Mouse (Mus musculus): ENCODE data around the gene Pmm1. TPM values are rescaled to one million over a fixed set of nuclear protein-coding genes. Genes with fewer than 3 reads are reported as not detected.
"Not testable (repeated sequence)": the region's sequence is repeated elsewhere in the genome, so short reads cannot be mapped to it uniquely, and the experiment has no call there.

Pmm1 gene
- 100 to 1,000 TPM; 197 to 221 TPM for total RNA-seq (2021)

- peak; percentile 95 to 96 for DNase-seq (ENCODE audit: low spot score in 2 of 2)
- intact Hi-C loops (cut with DNase I) = loop anchor here (2.0 kb wide), 1 partner anchor 28 kb away; no protein-coding TSS in a partner anchor
Measured at GRCm38 (mm10) chr15:81960171-81961077, at the start of gene Pmm1. Gene Pmm1, minus strand, starts transcription at chr15:81960930.

GRCm38 (mm10) chr15:82004257-82004656 lies 43.5 kb upstream of the Pmm1 start:
- no peak for DNase-seq (ENCODE audit: low spot score in 2 of 2)
- intact Hi-C loops (cut with DNase I) = no loop called here

- intact Hi-C loops (cut with DNase I) = no loop called here
Measured at GRCm38 (mm10) chr15:81993992-81994391, 33.3 kb upstream of the Pmm1 start.

GRCm38 (mm10) chr15:81990549-81990948 lies 29.8 kb upstream of the Pmm1 start:
- DNase-seq (ENCODE audit: low spot score in 2 of 2) = peak in 1 of 2 experiments; percentile 11
- intact Hi-C loops (cut with DNase I) = no loop called here

More at GRCm38 (mm10) chr15:81993992-81994391, 33.3 kb upstream of the Pmm1 start:
- no peak for DNase-seq (ENCODE audit: low spot score in 2 of 2)

GRCm38 (mm10) chr15:81989371-81990062 lies 28.8 kb upstream of the Pmm1 start:
- intact Hi-C loops (cut with DNase I) = loop anchor here (2.0 kb wide), 1 partner anchor 29 kb away; the partner anchor contains the start of gene Pmm1
- peak; percentile 72 to 83 for DNase-seq (ENCODE audit: low spot score in 2 of 2)

- intact Hi-C loops (cut with DNase I) = loop anchor here (2.0 kb wide), 1 partner anchor 27 kb away; the partner anchor contains the start of gene Pmm1
- no peak for DNase-seq (ENCODE audit: low spot score in 2 of 2)
Measured at GRCm38 (mm10) chr15:81987646-81988045, 26.9 kb upstream of the Pmm1 start, which contains the start of gene Xrcc6. Gene Xrcc6, plus strand, starts transcription at chr15:81987835.

GRCm38 (mm10) chr15:81985267-81986161 lies 24.8 kb upstream of the Pmm1 start:
- intact Hi-C loops (cut with DNase I) = no loop called here

GRCm38 (mm10) chr15:81982173-81982572 lies 21.4 kb upstream of the Pmm1 start:
- DNase-seq (ENCODE audit: low spot score in 2 of 2) = no peak
- intact Hi-C loops (cut with DNase I) = no loop called here

More at GRCm38 (mm10) chr15:81985267-81986161, 24.8 kb upstream of the Pmm1 start:
- no peak for DNase-seq (ENCODE audit: low spot score in 2 of 2)

- intact Hi-C loops (cut with DNase I) = no loop called here
- DNase-seq (ENCODE audit: low spot score in 2 of 2) = no peak
Measured at GRCm38 (mm10) chr15:81980321-81980720, 19.6 kb upstream of the Pmm1 start, which contains the start of gene 1700029P11Rik. Gene 1700029P11Rik, plus strand, starts transcription at chr15:81980540.

GRCm38 (mm10) chr15:81975156-81975555 lies 14.4 kb upstream of the Pmm1 start:
- DNase-seq (ENCODE audit: low spot score in 2 of 2); intact Hi-C loops (cut with DNase I): not testable (repeated sequence)

- DNase-seq (ENCODE audit: low spot score in 2 of 2); intact Hi-C loops (cut with DNase I): not testable (repeated sequence)
Measured at GRCm38 (mm10) chr15:81970498-81970897, 9.8 kb upstream of the Pmm1 start.

GRCm38 (mm10) chr15:81969635-81970034 lies 8.9 kb upstream of the Pmm1 start:
- DNase-seq (ENCODE audit: low spot score in 2 of 2); intact Hi-C loops (cut with DNase I): not testable (repeated sequence)

- DNase-seq (ENCODE audit: low spot score in 2 of 2) = no peak
- intact Hi-C loops (cut with DNase I) = no loop called here
Measured at GRCm38 (mm10) chr15:81969173-81969572, 8.4 kb upstream of the Pmm1 start.

- intact Hi-C loops (cut with DNase I) = no loop called here
- no peak for DNase-seq (ENCODE audit: low spot score in 2 of 2)
Measured at GRCm38 (mm10) chr15:81968447-81968846, 7.7 kb upstream of the Pmm1 start.

GRCm38 (mm10) chr15:81967821-81968220 lies 7.1 kb upstream of the Pmm1 start:
- intact Hi-C loops (cut with DNase I) = no loop called here
- DNase-seq (ENCODE audit: low spot score in 2 of 2) = no peak

- intact Hi-C loops (cut with DNase I) = no loop called here
- no peak for DNase-seq (ENCODE audit: low spot score in 2 of 2)
Measured at GRCm38 (mm10) chr15:81966062-81966829, 5.5 kb upstream of the Pmm1 start.

- no peak for DNase-seq (ENCODE audit: low spot score in 2 of 2)
- intact Hi-C loops (cut with DNase I) = no loop called here
Measured at GRCm38 (mm10) chr15:81964980-81965545, 4.3 kb upstream of the Pmm1 start.

GRCm38 (mm10) chr15:81964262-81964661 lies 3.5 kb upstream of the Pmm1 start:
- no peak for DNase-seq (ENCODE audit: low spot score in 2 of 2)
- intact Hi-C loops (cut with DNase I) = no loop called here
